Mouse (Mus musculus) heart, adult 2 months (tissue): ENCODE measurements at regions not wholly inside any gene's neighbourhood (a gene's known extent, or its start where the extent isn't known, plus 50 kb on each side); places are given as distances from the start of the nearest gene placed in this dataset.

Experiments
- CTCF ChIP-seq: fragments of 200-600 bp; IDR thresholded peaks from 2 replicates; pipeline ENCODE4 v1.8.1; 2022; ENCODE audit warnings: antibody characterized with exemption, mild to moderate bottlenecking, moderate library complexity
- EP300 ChIP-seq: fragments of 200-500 bp; IDR thresholded peaks from 2 replicates; pipeline ENCODE4 v1.6.1; 2011; ENCODE audit warnings: low read depth, low read length, control low read depth; ENCODE audit not compliant: insufficient read depth

GRCm38 (mm10) chr4:10767676-10768075 is 106.6 kb upstream of the 2610301B20Rik start:
- no peak for TF ChIP-seq EP300
- TF ChIP-seq CTCF, result no peak
